Mouse (Mus musculus): ENCODE data around the gene Rnf180.

The Rnf180 gene

DNA sequence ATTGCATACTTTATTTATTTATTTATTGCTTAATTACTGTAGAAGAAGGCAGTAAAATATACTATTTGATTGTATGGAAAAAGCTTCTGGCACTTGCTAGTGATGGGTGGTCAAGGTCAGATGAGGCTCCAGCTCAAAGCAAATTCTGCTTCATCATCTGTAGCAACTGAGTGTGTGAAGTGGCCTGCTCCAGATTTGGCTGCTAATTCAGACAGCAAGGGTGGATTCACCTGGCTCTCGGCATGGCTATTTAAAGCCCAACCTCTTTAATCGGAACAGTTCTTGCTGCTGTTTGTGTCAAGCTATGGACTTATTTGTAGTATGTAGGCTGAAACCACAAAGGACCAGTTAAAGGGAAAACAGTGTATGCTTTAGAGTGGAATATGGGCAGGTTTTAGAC lies 161.8 kb downstream of the Rnf180 start:
- DNase-seq (ENCODE audit: low read depth in 1 of 2, low spot score in 2 of 2) = no peak

DNA sequence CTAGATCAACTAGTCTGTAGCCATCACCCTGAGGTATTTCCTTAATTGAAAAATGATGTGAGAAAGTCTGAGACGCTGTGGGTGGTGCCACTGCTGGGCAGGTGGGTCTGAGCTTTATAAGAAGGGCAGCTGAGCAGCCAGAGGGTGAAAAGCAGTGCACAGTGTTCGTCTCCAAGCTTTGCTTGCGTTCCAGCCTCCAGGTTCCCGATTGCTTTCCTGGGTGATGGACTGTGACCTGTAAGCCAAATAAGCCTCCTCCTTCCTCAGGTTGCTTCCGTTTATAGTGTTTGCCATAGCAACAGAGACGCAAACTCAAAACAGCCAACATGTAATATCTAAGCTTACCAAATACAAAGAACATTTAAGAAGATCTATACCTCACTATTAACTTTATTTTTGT lies 162.2 kb downstream of the Rnf180 start:
- no peak for DNase-seq (ENCODE audit: low read depth in 1 of 2, low spot score in 2 of 2)

DNA sequence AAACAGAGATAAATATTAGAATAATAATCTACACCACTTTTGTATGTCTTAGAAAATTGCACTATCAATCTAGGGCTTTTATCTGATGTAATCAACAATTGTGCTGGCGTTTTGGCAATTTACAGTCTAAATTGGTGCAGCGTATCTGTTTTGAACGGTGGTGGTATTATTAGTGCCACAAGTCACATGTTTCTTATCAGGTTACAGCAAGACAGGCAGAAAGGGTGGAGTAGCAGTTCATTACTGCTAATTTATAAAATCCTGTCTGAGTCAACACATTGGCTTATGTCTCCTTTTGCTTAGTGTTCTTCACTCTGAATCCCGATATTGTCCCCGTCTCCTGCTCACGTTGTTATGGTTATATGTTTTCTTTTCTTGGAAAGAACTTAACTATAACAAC lies 164.5 kb downstream of the Rnf180 start:
- no peak for DNase-seq (ENCODE audit: low read depth in 1 of 2, low spot score in 2 of 2)

DNA sequence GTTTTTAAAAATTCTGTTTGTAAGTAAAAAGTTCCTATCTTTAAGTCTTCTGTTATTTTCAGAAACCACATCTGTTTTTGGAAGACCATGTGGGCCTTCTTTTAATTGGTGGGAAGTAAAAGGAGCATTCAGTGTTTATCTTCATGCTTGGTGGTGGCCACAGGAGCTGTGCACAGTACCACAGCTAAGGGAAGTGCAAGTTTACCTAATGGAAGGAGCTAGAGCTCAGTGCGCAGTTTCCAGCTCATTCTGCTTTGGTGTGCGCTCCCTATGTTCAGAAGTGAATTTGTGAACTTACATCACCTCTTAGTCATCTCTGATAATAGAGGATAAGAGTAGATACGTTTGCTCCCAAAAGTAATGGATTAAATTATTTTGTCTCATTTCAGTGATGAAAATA lies 172.5 kb downstream of the Rnf180 start:
- DNase-seq (ENCODE audit: low read depth in 1 of 2, low spot score in 2 of 2) = no peak

DNA sequence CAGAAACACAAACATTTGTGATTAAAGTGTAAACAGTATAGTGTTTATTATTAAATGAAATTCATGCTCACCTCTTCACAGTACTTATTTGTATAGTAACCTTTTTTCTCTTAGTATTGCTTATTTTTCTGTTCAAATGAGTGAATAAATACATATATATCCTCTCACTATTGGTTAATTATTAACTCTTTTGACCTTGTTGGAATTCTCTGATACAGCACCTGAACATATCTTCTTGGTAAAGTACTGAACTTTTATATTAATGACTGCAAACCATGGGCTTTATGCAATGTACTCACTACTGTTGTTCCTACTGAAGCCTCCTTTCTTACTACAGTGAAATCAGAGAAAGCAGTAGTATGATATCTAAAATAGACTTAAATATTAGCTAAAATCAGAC lies 173.0 kb downstream of the Rnf180 start:
- no peak for DNase-seq (ENCODE audit: low read depth in 1 of 2, low spot score in 2 of 2)

DNA sequence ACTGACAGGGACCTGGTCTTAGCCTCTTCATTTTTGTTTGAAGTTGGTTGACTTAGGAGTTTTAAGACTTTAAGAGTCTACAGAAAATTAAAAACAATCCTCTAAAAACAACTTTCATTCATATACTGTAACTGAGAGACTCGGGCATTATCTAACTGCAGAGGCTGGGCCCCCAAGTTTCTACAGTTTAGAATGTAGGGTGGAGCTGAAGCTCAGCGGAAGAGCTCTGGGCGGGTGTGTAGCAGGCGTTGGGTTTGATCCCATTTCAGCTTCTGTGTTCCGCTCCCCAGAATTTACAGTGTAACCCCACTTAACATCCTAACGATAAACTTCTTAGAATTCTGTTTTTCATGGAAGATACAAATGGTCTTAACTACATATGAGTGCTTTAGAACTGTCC lies 183.0 kb downstream of the Rnf180 start:
- no peak for DNase-seq (ENCODE audit: low read depth in 1 of 2, low spot score in 2 of 2)

DNA sequence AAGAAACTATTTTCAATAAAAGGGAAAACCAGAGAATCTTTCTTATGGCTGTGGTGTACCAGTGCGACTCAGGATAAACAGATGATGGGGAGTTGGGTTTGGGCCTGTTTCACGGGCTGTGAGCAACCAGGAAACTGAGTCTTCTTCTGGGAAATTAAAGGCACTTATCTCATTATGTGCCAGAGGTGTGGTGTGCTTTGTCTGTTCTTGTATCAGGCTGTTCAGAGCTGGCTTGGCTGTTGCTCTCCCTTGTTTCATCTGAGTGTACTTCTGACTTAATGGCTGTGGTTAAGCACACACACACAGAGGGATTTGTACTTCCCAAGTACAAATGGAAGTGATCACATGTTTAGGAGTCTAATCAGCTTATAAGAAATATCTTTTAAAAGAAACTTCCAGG lies 190.2 kb downstream of the Rnf180 start:
- DNase-seq (ENCODE audit: low read depth in 1 of 2, low spot score in 2 of 2) = no peak

DNA sequence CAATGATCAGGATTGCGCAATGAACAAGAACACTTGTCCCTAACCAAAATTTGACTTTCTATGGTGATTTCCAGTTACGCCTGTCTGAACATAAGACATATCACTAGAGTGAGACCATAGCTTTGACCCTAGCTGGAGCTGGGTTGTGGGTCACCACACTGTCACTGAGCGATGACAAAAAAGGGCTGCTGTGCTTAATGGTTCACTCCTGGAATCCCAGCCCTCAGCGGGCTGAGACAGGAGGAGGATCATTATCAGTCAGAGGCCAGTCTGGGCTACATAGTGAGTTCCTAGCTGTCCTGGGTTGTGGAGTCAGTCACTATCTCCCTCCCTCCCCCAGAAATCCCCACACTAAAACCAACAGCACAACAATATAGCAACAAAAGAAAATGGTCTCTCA lies 193.9 kb downstream of the Rnf180 start:
- no peak for DNase-seq (ENCODE audit: low read depth in 1 of 2, low spot score in 2 of 2)

DNA sequence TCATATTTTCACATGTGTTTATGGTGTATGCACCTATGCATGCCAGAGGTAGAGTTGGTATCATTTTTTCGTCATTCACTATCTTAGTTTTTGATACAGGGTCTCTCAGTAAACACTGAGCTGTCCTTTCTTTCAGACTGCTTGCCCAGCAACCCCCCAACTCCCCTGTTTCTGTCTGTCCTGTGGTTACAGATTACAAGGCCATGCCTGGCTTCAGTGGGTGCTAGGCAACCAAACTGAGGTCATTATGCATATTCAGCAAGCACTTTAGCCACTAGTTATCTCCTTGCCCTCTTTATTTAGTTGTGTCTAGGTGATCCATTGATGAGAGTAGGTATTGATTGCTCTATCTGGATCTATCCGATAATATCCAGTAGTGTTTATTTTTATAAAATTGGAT lies 198.3 kb downstream of the Rnf180 start:
- no peak for DNase-seq (ENCODE audit: low read depth in 1 of 2, low spot score in 2 of 2)

DNA sequence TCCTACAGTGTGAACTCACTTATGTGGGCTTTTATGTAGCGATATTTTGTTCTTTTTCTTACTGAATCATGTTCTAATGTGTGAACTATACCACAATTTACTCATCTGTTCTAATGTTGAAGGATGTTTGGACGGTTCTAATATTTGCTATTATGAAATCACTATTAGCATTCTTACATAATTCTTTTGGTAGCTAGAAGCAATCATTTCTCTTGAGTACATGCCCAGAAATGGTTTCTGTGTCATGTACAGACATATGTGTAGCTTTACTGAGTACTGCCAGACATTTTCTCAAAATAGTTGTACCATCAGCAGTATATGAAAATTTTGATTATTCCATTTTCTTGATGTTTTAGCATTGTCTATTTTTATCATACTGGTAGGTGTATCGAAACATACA lies 205.3 kb downstream of the Rnf180 start:
- no peak for DNase-seq (ENCODE audit: low read depth in 1 of 2, low spot score in 2 of 2)

DNA sequence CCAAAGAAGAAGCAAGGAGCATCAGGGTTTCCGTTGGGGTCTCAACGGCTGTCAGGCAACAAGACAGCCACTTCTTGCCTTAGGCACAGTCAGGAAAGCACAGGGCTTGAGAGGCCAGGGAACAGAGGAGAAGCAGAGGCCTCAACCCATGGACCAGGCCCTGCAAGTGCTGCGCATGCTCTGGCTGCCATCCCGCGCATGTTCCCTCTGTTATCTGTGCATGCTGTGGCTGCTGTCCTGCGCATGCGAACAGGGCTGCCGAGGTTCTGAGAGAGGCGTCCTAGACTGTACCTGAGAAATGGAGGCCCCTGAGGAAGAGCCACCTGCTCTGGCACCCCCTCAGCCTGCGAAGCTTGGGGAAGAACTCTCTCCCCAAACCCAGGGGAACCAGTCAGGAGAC lies 212.8 kb downstream of the Rnf180 start, which contains the start of gene 4933425L06Rik:
Gene 4933425L06Rik, plus strand, starts transcription at position 261 of the 400 bp plus-strand sequence.
- DNase-seq (ENCODE audit: low read depth in 1 of 2, low spot score in 2 of 2) = no peak

All from monocyte, adult 2 months (primary cell).